Mouse (Mus musculus): ENCODE data around the gene Paqr6. TPM values are rescaled to one million over a fixed set of nuclear protein-coding genes. Genes with fewer than 3 reads are reported as not detected.
"Not testable (repeated sequence)": the region's sequence is repeated elsewhere in the genome, so short reads cannot be mapped to it uniquely, and the experiment has no call there.

Gene Paqr6
- total RNA-seq, 2 experiments from 2014 or later = not detected

GRCm38 (mm10) chr3:88363700-88364099 is 684 bp upstream of the Paqr6 start:
- ATAC-seq (replicated peaks; ENCODE audit: low FRiP score, low TSS enrichment, poor library complexity, severe bottlenecking) = peak; percentile 74

- no peak for ATAC-seq (replicated peaks; ENCODE audit: low FRiP score, low TSS enrichment, poor library complexity, severe bottlenecking)
Observed at GRCm38 (mm10) chr3:88365705-88366361, 1.4 kb downstream of the Paqr6 start.

GRCm38 (mm10) chr3:88366830-88367428 is 2.5 kb downstream of the Paqr6 start:
- peak; percentile 73 for ATAC-seq (replicated peaks; ENCODE audit: low FRiP score, low TSS enrichment, poor library complexity, severe bottlenecking)

GRCm38 (mm10) chr3:88367517-88367916 is 3.1 kb downstream of the Paqr6 start:
- not testable (repeated sequence) for ATAC-seq (replicated peaks; ENCODE audit: low FRiP score, low TSS enrichment, poor library complexity, severe bottlenecking)

GRCm38 (mm10) chr3:88368511-88368910 is 4.1 kb downstream of the Paqr6 start:
- not testable (repeated sequence) for ATAC-seq (replicated peaks; ENCODE audit: low FRiP score, low TSS enrichment, poor library complexity, severe bottlenecking)

GRCm38 (mm10) chr3:88372643-88373042 is 8.3 kb downstream of the Paqr6 start, which contains the start of gene Bglap3:
TSS of gene Bglap3 (minus strand) at chr3:88372743.
- ATAC-seq (replicated peaks; ENCODE audit: low FRiP score, low TSS enrichment, poor library complexity, severe bottlenecking) = not testable (repeated sequence)

DNA sequence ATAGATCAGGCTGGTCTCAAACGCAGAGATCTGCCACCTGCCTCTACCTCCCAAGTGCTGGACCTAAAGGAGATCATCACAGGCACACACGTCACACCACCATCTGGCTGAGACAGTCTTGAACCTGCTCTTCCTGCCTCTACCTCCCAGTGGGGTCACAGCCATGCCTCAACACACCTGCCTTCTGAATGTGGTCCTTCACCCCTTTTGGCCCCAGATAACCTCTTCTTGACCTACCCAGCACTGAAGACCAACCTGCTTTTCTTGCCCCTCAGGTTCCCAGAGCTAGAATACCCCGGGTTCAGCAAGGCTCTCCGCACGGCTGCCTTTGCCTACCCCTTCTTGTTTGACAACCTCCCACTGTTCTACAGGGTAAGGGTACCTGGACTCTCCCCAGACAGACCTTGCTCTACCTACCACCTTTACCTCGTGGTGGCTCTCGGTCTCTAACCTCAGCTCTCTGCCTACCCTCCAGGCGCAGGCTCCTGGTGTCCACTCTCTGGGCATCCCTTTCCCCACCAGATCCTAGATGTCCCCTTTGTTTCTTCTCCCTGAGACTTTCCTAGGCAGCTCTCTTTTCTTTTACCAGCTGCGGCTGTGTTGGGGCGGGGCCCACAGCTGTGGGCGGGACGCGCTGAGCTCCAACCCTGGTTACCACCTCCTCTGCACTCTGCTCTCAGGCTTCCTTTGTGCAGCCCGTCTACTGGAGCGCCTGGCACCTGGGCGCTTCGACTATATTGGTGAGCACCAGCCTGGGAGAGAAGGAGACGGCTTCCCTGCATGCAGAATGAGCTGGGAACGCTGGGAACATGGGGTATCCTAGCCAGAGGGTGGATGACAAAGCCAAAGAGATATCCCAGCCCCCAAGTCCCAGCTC is 11.6 kb downstream of the Paqr6 start:
- peak; percentile 92 for ATAC-seq (replicated peaks; ENCODE audit: low FRiP score, low TSS enrichment, poor library complexity, severe bottlenecking)

DNA sequence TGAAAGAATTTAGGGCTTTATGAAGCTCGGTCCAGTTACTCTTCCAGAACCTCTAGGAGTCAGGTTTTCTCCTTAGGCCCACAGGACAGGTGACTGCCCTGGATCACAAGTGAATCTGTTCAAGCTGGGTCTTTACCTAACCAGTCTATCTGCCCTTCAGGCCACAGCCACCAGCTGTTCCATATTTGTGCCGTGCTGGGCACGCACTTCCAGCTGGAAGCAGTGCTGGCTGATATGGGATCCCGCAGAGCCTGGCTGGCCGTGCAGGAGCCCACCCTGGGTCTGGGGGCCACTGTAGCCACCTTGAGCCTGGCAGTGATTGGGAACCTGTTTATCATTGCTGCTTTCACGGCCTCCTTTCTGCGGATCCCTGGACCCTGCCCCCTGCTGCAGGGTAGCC is 12.3 kb downstream of the Paqr6 start:
- ATAC-seq (replicated peaks; ENCODE audit: low FRiP score, low TSS enrichment, poor library complexity, severe bottlenecking) = not testable (repeated sequence)

DNA sequence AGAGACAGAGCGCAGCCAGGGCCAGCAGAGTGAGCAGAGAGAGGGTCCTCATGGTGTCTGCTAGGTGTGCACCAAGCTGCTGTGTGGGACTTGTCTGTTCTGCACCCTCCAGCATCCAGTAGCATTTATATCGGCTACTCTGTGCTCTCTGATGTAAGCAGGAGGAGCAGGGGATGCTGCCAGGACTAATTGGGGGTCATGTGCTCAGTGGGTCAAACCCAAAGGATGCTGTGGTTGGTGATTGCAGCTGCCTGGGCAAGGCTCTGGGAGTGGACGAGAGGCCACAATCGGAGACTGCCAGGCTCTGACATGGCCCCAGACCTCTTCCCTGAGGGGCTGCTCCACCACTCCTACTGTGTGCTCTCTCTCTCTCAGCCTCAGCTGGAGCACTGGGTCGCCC is 14.2 kb downstream of the Paqr6 start, which contains the start of gene Bglap2:
Gene Bglap2, minus strand, starts transcription at position 101 of the 400 bp plus-strand sequence.
- not testable (repeated sequence) for ATAC-seq (replicated peaks; ENCODE audit: low FRiP score, low TSS enrichment, poor library complexity, severe bottlenecking)

GRCm38 (mm10) chr3:88381389-88382315 is 17.3 kb downstream of the Paqr6 start:
- peak; percentile 86 for ATAC-seq (replicated peaks; ENCODE audit: low FRiP score, low TSS enrichment, poor library complexity, severe bottlenecking)

GRCm38 (mm10) chr3:88382383-88382782 is 18.0 kb downstream of the Paqr6 start:
- ATAC-seq (replicated peaks; ENCODE audit: low FRiP score, low TSS enrichment, poor library complexity, severe bottlenecking) = not testable (repeated sequence)

DNA sequence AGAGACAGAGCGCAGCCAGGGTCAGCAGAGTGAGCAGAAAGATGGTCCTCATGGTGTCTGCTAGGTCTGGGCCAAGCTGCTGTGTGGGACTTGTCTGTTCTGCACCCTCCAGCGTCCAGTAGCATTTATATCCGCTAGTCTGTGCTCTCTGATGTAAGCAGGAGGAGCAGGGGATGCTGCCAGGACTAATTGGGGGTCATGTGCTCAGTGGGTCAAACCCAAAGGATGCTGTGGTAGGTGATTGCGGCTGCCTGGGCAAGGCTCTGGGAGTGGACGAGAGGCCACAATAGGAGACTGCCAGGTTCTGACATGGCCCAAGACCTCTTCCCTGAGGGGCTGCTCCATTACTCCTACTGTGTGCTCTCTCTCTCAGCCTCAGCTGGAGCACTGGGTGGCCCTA is 20.0 kb downstream of the Paqr6 start, which contains the start of gene Bglap:
Gene Bglap, minus strand, starts transcription at position 101 of the 400 bp plus-strand sequence.
- no peak for ATAC-seq (replicated peaks; ENCODE audit: low FRiP score, low TSS enrichment, poor library complexity, severe bottlenecking)

DNA sequence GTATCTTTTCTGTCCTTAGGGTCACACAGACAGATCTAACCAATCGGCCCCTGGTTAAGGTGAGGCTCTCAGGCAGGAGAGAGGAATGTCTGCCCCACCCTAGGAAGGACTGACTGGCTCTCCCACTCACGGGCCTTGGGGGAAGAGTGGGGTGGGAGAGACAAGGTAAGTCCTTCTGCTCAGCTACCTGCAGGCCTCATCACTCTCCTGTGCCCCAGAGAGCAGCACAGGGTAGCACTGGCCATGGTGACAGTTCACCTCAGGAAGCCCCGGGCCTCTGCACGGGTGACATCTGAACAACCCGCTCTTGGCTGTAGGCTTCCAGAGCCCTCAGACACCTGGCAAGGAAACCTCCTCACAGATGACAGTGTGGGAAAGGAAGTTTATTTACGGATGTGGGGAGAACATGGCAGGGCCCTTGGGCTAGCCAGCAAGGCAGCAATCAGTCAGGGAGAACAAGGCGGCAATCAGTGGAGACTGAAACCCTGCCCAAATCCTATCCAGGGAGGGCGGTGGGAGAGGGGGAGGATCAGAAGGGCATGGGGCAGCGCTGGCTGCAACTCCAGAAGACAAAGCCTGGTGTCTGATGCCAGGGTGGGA is 29.5 kb downstream of the Paqr6 start:
- no peak for ATAC-seq (replicated peaks; ENCODE audit: low FRiP score, low TSS enrichment, poor library complexity, severe bottlenecking)

DNA sequence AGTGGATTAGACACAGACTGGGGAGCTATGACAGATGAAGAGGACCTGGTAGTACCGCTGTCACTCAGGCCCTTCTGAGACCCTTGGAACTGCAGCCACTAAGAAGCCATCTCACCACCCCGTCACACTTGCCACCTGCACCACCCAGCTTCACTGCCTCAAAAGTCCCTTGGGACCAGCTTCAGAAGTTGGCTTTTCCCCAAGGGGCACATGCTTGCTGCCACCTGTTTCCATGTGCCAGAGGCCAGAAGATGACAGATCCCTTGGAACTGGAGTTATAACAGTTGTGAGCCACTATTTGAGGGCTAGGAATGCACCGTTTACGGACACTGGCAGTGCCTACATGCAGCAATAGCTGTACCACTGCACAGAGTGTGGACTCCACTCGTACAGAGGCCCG is 30.9 kb downstream of the Paqr6 start:
- ATAC-seq (replicated peaks; ENCODE audit: low FRiP score, low TSS enrichment, poor library complexity, severe bottlenecking) = no peak

GRCm38 (mm10) chr3:88395742-88396141 is 31.4 kb downstream of the Paqr6 start:
- ATAC-seq (replicated peaks; ENCODE audit: low FRiP score, low TSS enrichment, poor library complexity, severe bottlenecking) = no peak

DNA sequence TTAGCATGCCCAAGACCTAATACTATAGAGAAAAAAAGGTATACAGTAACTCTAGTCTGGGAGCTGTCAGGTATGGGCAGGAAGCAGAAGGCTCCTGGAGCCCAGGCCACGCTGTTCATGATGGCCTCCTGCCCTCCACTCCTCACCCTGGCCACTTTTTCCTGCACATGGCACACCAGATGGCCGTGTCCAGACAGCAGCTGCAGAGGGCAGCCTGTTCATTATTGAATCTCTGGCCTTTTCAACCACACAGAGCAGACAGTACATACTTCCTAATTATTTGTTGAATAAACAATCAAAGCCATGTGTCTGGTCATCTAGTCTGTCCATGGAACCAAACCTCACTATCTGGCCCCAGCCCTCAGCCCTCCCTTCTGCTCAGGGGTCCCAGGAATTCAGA is 34.3 kb downstream of the Paqr6 start:
- no peak for ATAC-seq (replicated peaks; ENCODE audit: low FRiP score, low TSS enrichment, poor library complexity, severe bottlenecking)

DNA sequence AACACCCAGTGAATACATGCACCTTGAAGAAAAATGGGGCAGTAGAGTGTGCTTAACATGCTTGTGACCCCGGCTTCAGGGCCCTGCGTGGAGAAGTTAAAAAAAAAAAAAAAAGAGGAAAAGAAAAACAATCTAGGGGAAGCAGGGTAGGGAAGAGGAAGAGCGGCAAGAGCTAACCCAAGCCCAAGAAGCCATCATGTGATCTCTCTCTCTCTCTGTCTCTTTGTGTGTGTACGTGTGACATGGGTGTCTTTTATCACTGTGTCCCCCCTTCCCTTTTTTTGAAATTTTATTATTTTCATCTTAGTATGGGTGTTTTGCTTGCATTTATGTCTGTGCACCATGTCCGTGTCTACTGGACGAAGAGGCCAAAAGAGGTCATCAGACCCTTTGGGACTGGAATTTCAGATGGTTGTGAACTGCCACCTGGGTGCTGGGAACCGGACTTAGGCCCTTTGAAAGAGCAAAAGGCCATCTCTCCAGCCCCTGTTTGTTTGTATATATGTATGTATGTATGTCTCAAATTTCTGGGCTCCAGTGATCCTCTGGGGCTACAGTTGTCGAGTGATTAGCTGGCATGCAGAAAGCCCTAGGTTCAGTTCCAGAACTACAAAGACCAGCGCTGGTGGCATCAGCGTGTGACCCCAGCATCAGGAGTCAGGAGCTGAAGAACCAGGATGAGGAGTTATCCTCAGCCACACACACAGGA is 39.3 kb downstream of the Paqr6 start:
- ATAC-seq (replicated peaks; ENCODE audit: low FRiP score, low TSS enrichment, poor library complexity, severe bottlenecking) = no peak

GRCm38 (mm10) chr3:88407090-88407489 is 42.7 kb downstream of the Paqr6 start:
- ATAC-seq (replicated peaks; ENCODE audit: low FRiP score, low TSS enrichment, poor library complexity, severe bottlenecking) = peak; percentile 45; the same call in 1 of the 2 replicates

Data from megakaryocyte-erythroid progenitor cell, adult 5-6 weeks (primary cell).